Mouse (Mus musculus) lung, embryonic 16.5 days (tissue): ENCODE measurements around the gene Olfr1211. TPM values are rescaled to one million over a fixed set of nuclear protein-coding genes. Genes with fewer than 3 reads are reported as not detected.

Experiments used
- ATAC-seq: fragments of 200-750 bp; cut with Nextera tagmentation; 2 replicates; pipeline ENCODE4 v1.8.0; 2017; ENCODE audit warnings: low read depth, mild to moderate bottlenecking, moderate library complexity
- H3K27ac ChIP-seq: fragments of 300-500 bp; sonication (generic); 2 replicates; pipeline ENCODE4 v1.5.1; 2014; ENCODE audit warnings: mild to moderate bottlenecking, control low read depth, low read length
- H3K27me3 ChIP-seq: fragments of 300-500 bp; sonication (generic); 2 replicates; pipeline ENCODE4 v1.6.1; 2014; ENCODE audit warnings: low read depth, low read length, mixed read lengths; ENCODE audit not compliant: control insufficient read depth, insufficient read depth
- H3K36me3 ChIP-seq: fragments of 300-500 bp; sonication (generic); 2 replicates; pipeline ENCODE4 v1.6.1; 2014; ENCODE audit warnings: low read length; ENCODE audit not compliant: control insufficient read depth, insufficient read depth
- H3K4me1 ChIP-seq: fragments of 300-500 bp; sonication (generic); replicated peaks from 2 replicates; pipeline ENCODE4 v1.6.1; 2014; ENCODE audit warnings: low read length, mixed read lengths; ENCODE audit not compliant: control insufficient read depth, insufficient read depth
- H3K4me2 ChIP-seq: fragments of 300-500 bp; sonication (generic); 2 replicates; pipeline ENCODE4 v1.6.1; 2014; ENCODE audit warnings: low read depth, low read length, control low read depth
- H3K4me3 ChIP-seq: fragments of 300-500 bp; sonication (generic); 2 replicates; pipeline ENCODE4 v1.5.1; 2014; ENCODE audit warnings: mild to moderate bottlenecking, low read length, control low read depth
- H3K9ac ChIP-seq: fragments of 300-500 bp; sonication (generic); 2 replicates; pipeline ENCODE4 v1.6.1; 2014; ENCODE audit warnings: low read length, control low read depth
- H3K9me3 ChIP-seq: fragments of 300-500 bp; sonication (generic); 2 replicates; pipeline ENCODE4 v1.6.1; 2016; ENCODE audit warnings: low read length; ENCODE audit not compliant: control insufficient read depth
- WGBS: fragments of 180-500 bp; shearing (Covaris S2); extraction: QIAGEN DNeasy Blood & Tissue Kit; methylation state at CpG from one replicate; pipeline ENCODE4 v1.1.7; 2014; 5-methylcytosine and 5-hydroxymethylcytosine counted together
- polyA plus RNA-seq: library from polyadenylated mRNA; unstranded; fragments of >200 nt; fragmentation: Nextera tagmentation; extraction: Ambion mirVana; gene quantifications from 2 replicates; pipeline ENCODE4 v1.2.1, GENCODE M21; 2015

Olfr1211 gene
- not detected in 2 replicates for polyA plus RNA-seq

- Histone ChIP-seq H3K36me3 (no peaks in the 10 kb centered on the region), H3K4me2 (no peak within 1 kb of the TSS), H3K4me1 (no peaks in the 10 kb centered on the region), H3K9ac (no peak within 1 kb of the TSS), H3K27ac (no peak within 1 kb of the TSS), H3K9me3 (no peaks in the 10 kb centered on the region), H3K4me3 (no peak within 1 kb of the TSS), H3K27me3 (no peaks in the 10 kb centered on the region)
- no peak for ATAC-seq
- 85% methylated on average over 1 of the region's 1 CpGs for WGBS
Observed at GRCm38 (mm10) chr2:88938011-88938410, at the start of gene Olfr1211. TSS of gene Olfr1211 (minus strand) at chr2:88938111.

GRCm38 (mm10) chr2:88980181-88980580 lies 42.3 kb upstream of the Olfr1211 start, which contains the start of gene Gm13762:
TSS of gene Gm13762 (minus strand) at chr2:88980281.
- Histone ChIP-seq H3K4me2 (no peak within 1 kb of the TSS), H3K4me3 (no peak within 1 kb of the TSS), H3K27ac (no peak within 1 kb of the TSS), H3K4me1 (no peaks in the 10 kb centered on the region), H3K36me3 (no peaks in the 10 kb centered on the region), H3K9me3 (no peaks in the 10 kb centered on the region), H3K27me3 (no peaks in the 10 kb centered on the region), H3K9ac (no peak within 1 kb of the TSS)
- 69% methylated on average over 1 of the region's 1 CpGs for WGBS
- no peak for ATAC-seq

DNA sequence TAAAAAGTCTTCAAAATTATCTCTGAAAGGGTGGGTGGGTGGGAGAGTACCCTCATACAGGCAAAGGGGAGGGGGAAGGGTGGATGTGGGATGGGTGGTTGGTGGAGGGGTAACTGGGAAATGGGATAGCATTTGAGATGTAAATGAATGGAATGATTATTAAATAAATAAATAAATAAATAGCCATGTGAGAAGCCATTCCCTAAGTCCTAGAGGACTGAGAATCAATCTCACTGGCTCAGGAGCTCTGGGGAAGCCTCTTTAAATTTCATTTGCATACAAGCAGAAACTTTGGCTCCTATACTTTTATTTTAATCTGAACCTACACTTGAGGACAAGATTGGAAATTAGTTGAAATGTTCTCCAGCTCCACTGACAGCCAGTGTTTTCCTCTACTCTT lies 15.8 kb upstream of the Olfr1211 start, which contains the start of gene Olfr1212:
Olfr1212 (plus strand) TSS at position 301 of the 400 bp plus-strand sequence.
- no peaks in the 10 kb centered on the region for H3K27me3 ChIP-seq
- H3K4me2 ChIP-seq, result no peak within 1 kb of the TSS
- H3K9me3 ChIP-seq, result no peaks in the 10 kb centered on the region
- no peak within 1 kb of the TSS for H3K4me3 ChIP-seq
- no peaks in the 10 kb centered on the region for H3K4me1 ChIP-seq
- no peak for ATAC-seq
- no peaks in the 10 kb centered on the region for H3K36me3 ChIP-seq
- H3K9ac ChIP-seq, result no peak within 1 kb of the TSS
- H3K27ac ChIP-seq, result no peak within 1 kb of the TSS

GRCm38 (mm10) chr2:88915057-88915456 lies 22.9 kb downstream of the Olfr1211 start, which contains the start of gene Olfr1209:
TSS of gene Olfr1209 (minus strand) at chr2:88915157.
- Histone ChIP-seq H3K27ac (no peak within 1 kb of the TSS), H3K9ac (no peak within 1 kb of the TSS), H3K27me3 (no peaks in the 10 kb centered on the region), H3K36me3 (no peaks in the 10 kb centered on the region), H3K9me3 (no peaks in the 10 kb centered on the region), H3K4me2 (no peak within 1 kb of the TSS), H3K4me1 (no peaks in the 10 kb centered on the region), H3K4me3 (no peak within 1 kb of the TSS)
- no peak for ATAC-seq
- 81% methylated on average over 3 of the region's 3 CpGs for WGBS

DNA sequence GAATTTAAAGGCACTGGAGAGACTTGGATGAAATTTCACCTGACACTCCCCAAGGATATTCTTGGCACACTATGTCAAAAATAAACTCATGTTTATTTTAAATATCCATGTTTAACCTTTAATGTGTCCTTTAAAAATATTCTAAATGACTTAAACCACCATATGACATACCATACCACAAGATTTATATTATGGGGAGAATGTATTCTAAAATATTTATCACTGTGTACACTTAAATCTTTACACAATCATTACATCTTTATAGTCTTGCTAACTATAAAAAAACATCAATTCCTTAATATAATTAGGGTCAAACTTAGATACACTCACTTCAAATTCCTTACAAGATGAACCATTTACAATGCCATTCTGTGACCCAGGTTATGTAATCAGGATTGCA lies 35.7 kb downstream of the Olfr1211 start, which contains the start of gene Olfr1208:
Olfr1208 (minus strand) TSS at position 101 of the 400 bp plus-strand sequence.
- Histone ChIP-seq H3K4me1 (no peaks in the 10 kb centered on the region), H3K27me3 (no peaks in the 10 kb centered on the region), H3K27ac (no peak within 1 kb of the TSS), H3K36me3 (no peaks in the 10 kb centered on the region), H3K9ac (no peak within 1 kb of the TSS), H3K4me2 (no peak within 1 kb of the TSS), H3K9me3 (no peaks in the 10 kb centered on the region), H3K4me3 (no peak within 1 kb of the TSS)
- ATAC-seq, result no peak

Other genes with a start within 250 kb of the Olfr1211 start
- gene Olfr1195, start 248.9 kb downstream of the Olfr1211 start, polyA plus RNA-seq, result not detected in 2 replicates
- not detected in 2 replicates for gene Olfr1196, start 233.5 kb downstream of the Olfr1211 start, polyA plus RNA-seq
- not detected in 2 replicates for gene Olfr1197, start 205.7 kb downstream of the Olfr1211 start, polyA plus RNA-seq
- not detected in 2 replicates for gene Olfr1198, start 186.7 kb downstream of the Olfr1211 start, polyA plus RNA-seq
- gene Olfr1199, start 177.6 kb downstream of the Olfr1211 start, polyA plus RNA-seq, result not detected in 2 replicates
- not detected in 2 replicates for gene Olfr1200, start 167.6 kb downstream of the Olfr1211 start, polyA plus RNA-seq
- gene Olfr1201, start 145.1 kb downstream of the Olfr1211 start, polyA plus RNA-seq, result not detected in 2 replicates
- not detected in 2 replicates for gene Olfr1202, start 123.6 kb downstream of the Olfr1211 start, polyA plus RNA-seq
- gene Olfr1205, start 108.4 kb downstream of the Olfr1211 start, polyA plus RNA-seq, result not detected in 2 replicates
- not detected in 2 replicates for gene Olfr1204, start 88.8 kb downstream of the Olfr1211 start, polyA plus RNA-seq
- not detected in 2 replicates for gene Olfr1206, start 74.9 kb downstream of the Olfr1211 start, polyA plus RNA-seq
- not detected in 2 replicates for gene Olfr1208, start 35.8 kb downstream of the Olfr1211 start, polyA plus RNA-seq
- not detected in 2 replicates for gene Olfr1209, start 23.0 kb downstream of the Olfr1211 start, polyA plus RNA-seq
- not detected in 2 replicates for gene Olfr1212, start 15.9 kb upstream of the Olfr1211 start, polyA plus RNA-seq
- gene Gm13762, start 42.2 kb upstream of the Olfr1211 start, polyA plus RNA-seq, result not detected in 2 replicates
- gene Olfr1214, start 54.5 kb upstream of the Olfr1211 start, polyA plus RNA-seq, result not detected in 2 replicates
- gene Olfr1215, start 68.9 kb upstream of the Olfr1211 start, polyA plus RNA-seq, result not detected in 2 replicates
- gene Olfr1216, start 80.2 kb upstream of the Olfr1211 start, polyA plus RNA-seq, result not detected in 2 replicates
- not detected in 2 replicates for gene Olfr1217, start 94.0 kb upstream of the Olfr1211 start, polyA plus RNA-seq
- not detected in 2 replicates for gene Olfr1218, start 123.1 kb upstream of the Olfr1211 start, polyA plus RNA-seq
- not detected in 2 replicates for gene Olfr1219, start 145.4 kb upstream of the Olfr1211 start, polyA plus RNA-seq
- gene Olfr1220, start 168.7 kb upstream of the Olfr1211 start, polyA plus RNA-seq, result not detected in 2 replicates
- gene Olfr1221, start 179.2 kb upstream of the Olfr1211 start, polyA plus RNA-seq, result not detected in 2 replicates
- not detected in 2 replicates for gene Olfr1222, start 194.9 kb upstream of the Olfr1211 start, polyA plus RNA-seq
- not detected in 2 replicates for gene Olfr1223, start 213.4 kb upstream of the Olfr1211 start, polyA plus RNA-seq
- gene Olfr1224-ps1, start 226.0 kb upstream of the Olfr1211 start, polyA plus RNA-seq, result not detected in 2 replicates
- not detected in 2 replicates for gene Olfr1225, start 236.6 kb upstream of the Olfr1211 start, polyA plus RNA-seq